Comparison of ENCODE assay signal across 17 mouse cellular contexts in the genomic region with DNA sequence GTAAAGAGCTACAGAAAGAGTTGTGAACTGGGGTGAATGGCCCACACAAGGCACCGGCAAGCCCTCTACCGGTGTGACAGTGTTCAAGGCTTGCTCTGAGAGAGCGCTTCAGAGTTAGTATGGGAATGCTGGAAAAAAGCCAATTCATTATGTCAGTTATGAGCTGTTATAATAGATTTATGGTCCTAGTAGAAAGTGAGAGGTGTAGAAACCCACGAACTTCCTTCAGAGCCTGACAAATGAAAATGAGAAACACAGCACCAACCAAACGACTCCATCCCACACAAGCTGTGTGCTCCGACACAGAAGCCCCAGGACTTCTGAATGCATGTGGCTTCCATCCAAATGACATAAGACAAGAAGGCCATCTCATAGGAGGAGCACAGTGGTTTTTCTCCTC.
"Had no signal": no experiment of that assay in that cellular context is flagged by ENCODE, and none has a peak within 500 bp of the region (broad histone marks: within the 10 kb centered on the region; RNA-seq: fewer than 3 reads in every experiment).

No protein-coding gene starts in this region.

- H3K9me3 ChIP-seq: liver, embryonic 13.5 days; liver, embryonic 15.5 days; midbrain, embryonic 13.5 days; midbrain, embryonic 15.5 days; neural tube, embryonic 12.5 days; stomach, embryonic 15.5 days had no signal

- H3K4me2 ChIP-seq: liver, embryonic 13.5 days; liver, embryonic 15.5 days; midbrain, embryonic 11.5 days; midbrain, embryonic 13.5 days; midbrain, embryonic 15.5 days; neural tube, embryonic 12.5 days; stomach, embryonic 15.5 days had no signal

- H3K4me3 ChIP-seq: liver, embryonic 13.5 days; liver, embryonic 15.5 days; midbrain, embryonic 13.5 days; midbrain, embryonic 15.5 days; neural tube, embryonic 12.5 days; stomach, embryonic 15.5 days had no signal

- H3K9ac ChIP-seq: liver, embryonic 13.5 days; liver, embryonic 15.5 days; liver, postnatal 0 days; midbrain, embryonic 13.5 days; midbrain, embryonic 15.5 days; neural tube, embryonic 12.5 days; stomach, embryonic 15.5 days had no signal

- ATAC-seq: liver, postnatal 0 days; midbrain, embryonic 13.5 days; midbrain, embryonic 15.5 days had no signal

- H3K4me1 ChIP-seq: liver, embryonic 13.5 days; liver, embryonic 15.5 days; midbrain, embryonic 13.5 days; midbrain, embryonic 15.5 days; neural tube, embryonic 12.5 days; stomach, embryonic 15.5 days had no signal

- DNase-seq: liver, embryonic 13.5 days; liver, postnatal 0 days; lung, adult 2 months; lung, postnatal 14 days; lung, postnatal 36 days; right cerebral cortex, postnatal 14 days; thymus, adult 2 months; thymus, postnatal 25 days; thymus, postnatal 4 days had no signal

- H3K27ac ChIP-seq: liver, embryonic 13.5 days; liver, embryonic 15.5 days; macrophage; midbrain, embryonic 13.5 days; midbrain, embryonic 15.5 days; neural tube, embryonic 12.5 days; stomach, embryonic 15.5 days; stomach, postnatal 0 days had no signal

- H3K27me3 ChIP-seq: liver, embryonic 13.5 days; liver, embryonic 15.5 days; midbrain, embryonic 13.5 days; midbrain, embryonic 15.5 days; neural tube, embryonic 12.5 days; stomach, embryonic 15.5 days had no signal

- H3K36me3 ChIP-seq: liver, embryonic 13.5 days; liver, embryonic 15.5 days; midbrain, embryonic 15.5 days; stomach, embryonic 15.5 days had no signal
